Mouse (Mus musculus) E14TG2a.4 (cell line): Measurements from ENCODE around the gene Knop1.

Experiments used
- CTCF ChIP-seq: conservative IDR thresholded peaks from 2 replicates; pipeline ENCODE4 v1.5.1; 2014; ENCODE audit warnings: low read length
- POU5F1 ChIP-seq: IDR thresholded peaks from 2 replicates; pipeline ENCODE4 v1.6.1; 2014; ENCODE audit warnings: low read length, borderline replicate concordance

DNA sequence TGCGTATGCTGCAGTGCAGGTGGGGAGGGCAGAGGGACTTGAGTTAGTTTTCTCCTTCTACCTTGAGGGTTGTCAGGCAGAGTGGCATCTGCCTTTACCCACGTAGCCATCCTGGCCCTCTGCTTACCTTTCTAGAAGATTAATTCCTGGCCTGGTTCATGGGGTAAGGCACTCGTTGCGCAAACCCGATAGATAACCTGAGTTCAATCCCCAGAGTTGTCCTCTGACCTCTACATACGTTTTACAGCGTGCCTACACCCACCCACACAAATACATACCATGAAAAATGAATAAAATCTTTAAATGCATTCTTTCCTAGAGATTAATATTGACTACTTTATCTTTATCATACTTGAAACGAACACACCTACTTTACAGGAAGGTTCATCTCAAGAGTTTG, 52.6 kb downstream of the Knop1 start:
- no peak for TF ChIP-seq POU5F1
- TF ChIP-seq CTCF: no peak
